Mouse (Mus musculus): ENCODE data around the gene Frmpd1.

The Frmpd1 gene

DNA sequence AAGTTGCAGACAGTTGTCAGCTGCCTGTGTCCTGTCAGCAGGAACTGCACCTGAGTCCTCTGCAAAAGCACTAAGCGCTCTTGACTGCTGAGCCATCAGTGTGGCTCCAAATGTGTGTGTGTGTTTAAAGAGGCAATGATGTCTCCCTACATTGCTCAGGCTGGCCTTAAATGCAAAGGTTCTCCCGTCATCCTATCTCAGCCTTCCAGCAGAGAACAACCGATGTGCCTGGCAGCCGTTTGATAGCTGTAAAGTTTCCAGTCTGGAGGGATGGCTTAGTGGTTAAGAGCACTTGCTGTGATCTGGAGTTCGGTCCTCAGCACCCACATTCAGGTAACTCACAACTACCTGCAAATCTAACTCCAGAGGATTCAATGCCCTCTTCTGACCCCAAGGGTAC is 56.7 kb downstream of the Frmpd1 start:
- no peak for DNase-seq (ENCODE audit: low read depth)

DNA sequence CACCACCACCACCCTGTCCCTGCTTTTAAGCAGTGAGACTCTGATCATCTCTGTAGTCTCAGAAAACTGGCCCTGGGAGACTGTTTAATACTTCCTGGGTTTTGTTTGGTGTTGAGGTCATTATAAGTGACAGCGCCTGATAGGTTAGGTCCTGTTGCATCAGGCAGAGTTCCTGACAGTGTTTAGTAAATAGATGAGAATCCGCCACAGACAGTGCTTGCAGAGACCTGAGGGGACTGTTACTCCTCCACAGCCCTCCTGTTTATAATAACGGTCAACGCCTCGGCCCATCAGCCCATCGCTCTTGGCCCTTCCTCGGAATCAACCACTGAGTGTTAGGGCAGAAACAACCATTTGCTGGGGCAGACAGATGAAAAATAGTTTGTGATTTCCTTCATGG is 57.5 kb downstream of the Frmpd1 start:
- no peak for DNase-seq (ENCODE audit: low read depth)

DNA sequence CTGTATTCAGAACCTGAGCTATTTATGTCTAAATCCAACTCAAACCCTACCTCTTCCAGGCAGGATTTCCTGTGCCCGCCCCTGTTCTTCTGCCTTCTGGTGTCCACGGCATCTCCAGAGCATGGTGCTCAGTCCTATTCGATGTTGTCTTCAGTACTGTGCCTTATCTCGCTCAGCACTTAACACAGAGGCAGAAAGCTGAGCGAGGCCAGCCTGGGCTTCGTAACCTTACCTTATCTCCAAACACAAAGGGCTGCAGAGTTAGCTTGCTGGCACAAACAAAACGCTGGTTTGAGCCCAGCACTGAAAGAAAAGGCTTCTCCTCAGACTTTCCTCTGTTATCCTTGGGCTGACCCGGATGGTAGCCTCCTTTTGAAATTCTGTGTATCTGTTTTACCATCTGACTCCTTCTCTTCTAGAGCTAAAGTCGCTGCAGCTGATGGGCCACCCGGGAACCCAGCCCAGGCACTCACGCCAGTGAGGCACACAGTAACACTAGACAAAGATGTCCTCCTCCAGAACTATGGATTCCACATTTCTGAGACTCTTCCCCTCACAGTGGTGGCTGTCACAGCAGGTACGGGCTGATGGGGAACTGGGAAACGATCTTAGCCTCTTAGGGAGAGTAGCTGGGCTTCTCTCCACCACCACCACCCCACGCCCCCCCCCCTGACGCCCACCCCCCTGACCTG is 58.7 kb downstream of the Frmpd1 start:
- DNase-seq (ENCODE audit: low read depth): peak; percentile 53

DNA sequence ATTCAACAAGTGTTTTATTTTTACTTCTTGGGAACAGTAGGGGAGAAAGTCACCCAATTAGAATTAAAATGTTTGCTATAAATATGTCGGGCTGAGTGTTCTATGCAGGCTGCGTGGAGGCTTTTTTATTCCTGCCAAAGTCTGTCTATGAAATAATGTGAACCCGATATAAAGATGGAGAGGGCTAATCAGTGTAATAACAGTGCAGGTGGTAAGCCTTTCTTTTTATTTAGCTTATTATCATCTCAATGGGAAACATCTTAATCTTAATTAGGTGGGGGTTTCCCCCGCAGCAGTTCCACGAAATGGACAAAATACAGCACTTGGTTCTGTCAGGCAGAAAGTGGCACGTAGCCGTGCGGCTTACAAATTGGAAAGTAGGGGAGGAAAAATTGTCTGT is 66.6 kb downstream of the Frmpd1 start:
- no peak for DNase-seq (ENCODE audit: low read depth)

DNA sequence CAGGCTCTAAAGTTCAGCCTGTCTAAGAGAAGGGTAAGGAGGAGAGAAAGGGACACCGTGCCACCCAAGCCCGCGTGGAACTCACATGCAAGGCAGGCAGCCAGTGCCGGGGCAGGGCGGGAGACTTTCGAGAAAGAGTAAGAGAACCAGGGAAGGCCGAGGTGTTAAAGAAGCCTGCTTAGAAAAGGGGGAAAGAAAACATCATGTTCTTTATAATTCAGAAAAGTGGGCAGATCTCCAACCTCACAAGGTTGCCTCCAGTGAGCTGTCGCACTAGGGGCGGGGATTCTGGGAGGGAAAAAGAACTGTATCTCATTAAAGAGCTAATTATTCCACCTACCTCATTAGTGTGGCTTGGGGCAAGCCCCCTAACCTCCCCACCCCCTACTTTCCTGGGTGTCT is 68.2 kb downstream of the Frmpd1 start:
- DNase-seq (ENCODE audit: low read depth): no peak

DNA sequence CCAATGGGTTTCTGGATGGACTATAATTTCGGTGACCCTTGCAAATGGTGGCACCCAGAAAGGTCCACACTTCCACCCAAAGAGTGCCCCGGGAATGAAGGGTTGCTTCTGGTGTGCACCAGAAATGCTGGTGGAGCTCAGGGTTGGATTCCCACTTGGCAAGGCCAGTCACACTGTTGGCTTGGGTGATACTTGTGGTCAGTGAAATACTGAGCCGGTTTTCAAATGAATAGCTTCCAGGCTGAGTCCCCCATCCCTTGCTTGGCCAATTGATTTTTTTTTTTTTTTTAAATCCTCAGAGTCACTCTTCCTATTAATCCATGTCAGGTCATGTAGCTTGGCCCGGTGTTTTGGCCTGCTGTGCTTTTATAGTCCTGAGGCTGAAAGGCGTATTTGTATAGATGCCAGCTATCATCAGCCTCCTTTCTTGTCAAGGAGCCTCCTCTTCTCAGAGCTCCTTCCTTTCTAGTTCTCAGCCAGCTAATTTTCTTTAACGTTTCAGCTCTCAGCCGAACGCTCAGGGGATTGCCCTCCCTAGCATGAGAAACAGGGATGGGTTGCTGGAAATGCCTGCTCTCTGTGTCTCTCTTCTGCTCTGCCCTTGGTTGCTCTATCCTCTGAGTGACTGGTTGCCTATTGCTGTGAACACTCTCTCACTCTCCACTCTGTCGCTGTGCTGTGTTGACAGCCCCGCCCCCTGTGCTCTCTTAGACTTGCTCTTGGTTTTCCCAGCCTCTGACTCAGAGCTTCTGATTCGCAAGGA is 69.3 kb downstream of the Frmpd1 start:
- no peak for DNase-seq (ENCODE audit: low read depth)

DNA sequence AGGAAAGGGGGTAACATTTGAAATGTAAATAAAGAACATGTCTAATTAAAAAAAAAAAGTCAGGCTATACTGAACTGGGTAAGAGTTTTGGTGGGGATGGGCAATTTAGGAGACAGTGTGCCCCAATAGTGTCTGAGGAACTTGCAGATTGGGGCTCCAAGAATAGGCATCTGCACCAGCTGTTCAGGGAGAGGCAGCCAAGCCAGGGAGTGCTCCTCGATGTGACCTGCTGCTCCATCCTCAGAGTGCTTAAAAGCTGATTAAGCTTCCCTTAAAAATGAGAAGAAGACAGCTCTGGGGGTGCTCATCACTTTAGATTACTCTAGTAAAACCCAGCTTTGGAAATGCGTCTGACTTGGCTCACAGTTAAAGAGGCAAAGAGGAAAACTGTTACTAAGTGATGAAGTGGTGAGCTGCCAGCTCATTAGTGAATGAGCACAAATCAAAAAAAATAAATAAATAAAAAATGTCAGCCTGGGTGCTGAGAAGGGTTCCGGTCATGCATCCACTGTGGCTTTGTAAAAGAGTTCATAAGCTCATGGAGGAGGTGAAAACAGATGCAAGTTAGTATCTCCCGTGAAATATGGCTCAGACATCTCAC is 74.7 kb downstream of the Frmpd1 start:
- DNase-seq (ENCODE audit: low read depth): no peak

DNA sequence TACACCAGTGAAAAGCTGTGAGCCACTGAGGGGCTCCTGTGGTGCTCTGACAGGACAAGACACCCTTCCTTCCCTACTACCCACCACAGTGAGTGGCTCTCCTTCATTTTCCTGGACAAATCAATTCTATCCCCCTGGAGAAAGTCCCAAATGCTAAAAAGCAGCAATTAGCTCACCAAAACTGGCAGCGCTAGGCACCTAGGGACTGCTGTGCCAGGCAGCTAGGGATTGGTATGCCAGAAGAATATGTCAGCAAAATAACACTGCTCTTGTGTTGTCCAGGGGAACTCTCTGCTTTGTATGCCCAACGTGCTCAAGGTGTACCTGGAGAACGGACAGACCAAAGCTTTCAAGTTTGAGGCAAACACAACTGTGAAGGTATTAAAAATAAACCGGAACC is 76.9 kb downstream of the Frmpd1 start:
- DNase-seq (ENCODE audit: low read depth): no peak

DNA sequence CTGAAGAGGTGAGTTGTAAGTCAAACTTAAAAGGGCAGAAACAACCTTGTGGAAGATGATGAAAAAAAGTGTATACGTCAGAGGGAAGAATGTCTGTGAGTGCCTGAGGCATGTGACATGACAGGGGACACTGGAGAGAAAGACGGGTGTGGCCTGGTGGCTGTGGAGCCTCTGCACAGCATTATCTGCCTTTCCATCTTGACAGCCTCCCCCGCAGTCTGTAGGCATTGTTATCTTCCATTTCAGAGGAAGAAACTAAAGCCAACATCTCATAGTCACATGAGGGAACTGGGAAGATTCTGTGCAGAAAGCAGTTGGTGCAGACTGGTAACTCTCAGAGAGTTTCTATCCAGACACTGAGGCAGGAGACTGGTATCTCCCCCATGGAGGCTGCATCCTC is 83.2 kb downstream of the Frmpd1 start:
- DNase-seq (ENCODE audit: low read depth): peak; percentile 67

DNA sequence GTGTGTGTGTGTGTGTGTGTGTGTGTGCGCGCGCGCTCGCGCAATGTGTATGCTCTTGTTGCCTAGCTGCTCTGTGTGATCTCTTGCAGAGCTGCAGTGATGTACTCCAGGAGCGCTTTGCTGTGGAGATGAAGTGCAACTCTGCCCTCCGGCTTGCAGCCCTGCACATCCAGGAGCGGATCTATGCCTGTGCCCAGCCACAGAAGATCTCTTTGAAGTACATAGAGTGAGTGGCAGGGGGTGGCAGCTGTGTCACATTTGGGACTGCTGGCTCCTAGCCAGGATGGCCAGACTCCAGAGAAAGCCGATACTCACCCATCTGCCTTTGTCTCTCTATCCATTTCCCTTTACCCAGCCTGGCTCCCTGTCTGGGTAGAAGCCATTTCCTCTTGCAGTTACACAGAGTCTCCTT is 86.4 kb downstream of the Frmpd1 start:
- no peak for DNase-seq (ENCODE audit: low read depth)

DNA sequence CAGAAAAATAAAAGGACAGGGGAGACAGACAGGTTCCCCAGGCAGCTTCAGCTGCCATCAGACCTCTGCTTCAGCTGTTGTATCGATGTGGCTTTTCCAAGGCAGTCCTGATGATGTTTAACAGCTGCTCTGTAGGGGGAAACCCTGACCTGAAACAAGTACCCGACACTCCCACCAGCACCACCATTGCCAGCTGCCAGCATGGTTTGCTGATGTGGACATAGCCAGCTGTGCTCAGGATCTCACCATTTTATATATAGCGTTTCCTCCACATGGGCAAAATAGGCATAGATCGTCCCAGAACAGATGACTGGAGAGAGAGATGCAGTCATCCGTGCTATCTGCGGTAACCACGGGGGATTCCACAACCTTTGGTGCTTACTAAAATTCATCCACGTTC is 91.1 kb downstream of the Frmpd1 start:
- no peak for DNase-seq (ENCODE audit: low read depth)

DNA sequence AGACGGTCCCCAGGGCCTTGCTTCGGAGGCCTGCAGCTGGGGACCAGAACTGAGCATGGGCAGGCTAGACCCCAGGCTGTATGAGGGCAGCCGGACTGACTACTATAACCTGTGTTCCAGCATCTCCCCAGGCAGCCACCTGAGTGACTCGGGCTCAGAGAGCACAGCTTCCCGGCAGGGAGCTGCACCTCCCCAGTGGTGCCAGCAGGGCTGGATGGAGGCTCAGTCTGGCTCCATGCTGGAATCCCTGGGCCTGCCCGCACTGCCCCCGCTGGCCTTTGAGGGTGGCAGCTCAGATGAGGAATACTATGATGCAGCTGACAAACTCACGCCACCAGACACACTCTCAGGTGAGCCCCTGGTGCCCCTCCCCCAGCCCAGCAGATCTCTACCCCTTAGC is 94.6 kb downstream of the Frmpd1 start:
- DNase-seq (ENCODE audit: low read depth): no peak

DNA sequence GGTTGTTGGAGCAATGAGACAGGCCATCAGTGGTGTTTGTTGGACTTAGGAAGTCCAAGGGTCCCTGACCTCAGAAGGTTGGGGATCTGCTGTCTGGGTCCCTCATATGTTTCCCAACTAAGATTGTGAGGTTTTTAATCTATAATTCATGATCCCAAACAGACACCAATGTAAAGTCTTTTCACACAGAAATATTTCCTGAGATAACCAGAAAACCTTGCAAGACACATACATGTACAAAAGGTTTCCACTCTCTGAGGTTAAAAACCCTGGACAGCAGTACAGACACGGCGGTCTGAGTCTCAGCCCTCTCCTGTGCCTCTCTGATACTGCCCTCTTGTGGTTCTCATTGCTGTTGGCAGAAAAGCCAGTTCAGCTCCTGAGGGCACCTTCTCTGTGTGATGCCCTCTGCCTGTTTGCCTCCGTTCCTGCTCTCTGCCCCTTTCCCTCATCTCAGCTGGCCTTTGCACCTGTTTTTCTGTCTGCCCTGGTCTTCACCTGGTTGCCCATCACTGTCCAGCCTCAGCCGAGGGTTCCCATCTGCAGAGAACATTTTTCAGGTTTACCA is 95.4 kb downstream of the Frmpd1 start:
- DNase-seq (ENCODE audit: low read depth): peak; percentile 40

DNA sequence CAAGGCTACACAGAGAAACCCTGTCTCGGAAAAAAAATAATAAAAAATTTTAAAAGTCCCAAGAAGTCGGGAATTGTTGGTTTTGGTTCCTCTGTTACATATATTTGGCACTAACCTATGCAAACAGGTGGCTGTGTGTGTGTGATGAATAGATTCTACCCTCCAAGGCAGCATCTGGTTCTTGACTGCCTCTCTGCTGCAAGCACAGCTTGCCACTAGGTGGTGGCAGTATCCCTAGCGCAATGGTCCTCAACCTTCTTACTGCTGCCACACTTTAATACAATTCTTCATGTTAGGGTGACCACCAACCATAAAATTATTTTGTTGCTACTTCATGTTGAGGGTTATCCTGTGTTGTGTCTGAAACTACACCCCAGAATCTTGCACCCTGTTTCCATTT is 101.6 kb downstream of the Frmpd1 start:
- DNase-seq (ENCODE audit: low read depth): no peak

DNA sequence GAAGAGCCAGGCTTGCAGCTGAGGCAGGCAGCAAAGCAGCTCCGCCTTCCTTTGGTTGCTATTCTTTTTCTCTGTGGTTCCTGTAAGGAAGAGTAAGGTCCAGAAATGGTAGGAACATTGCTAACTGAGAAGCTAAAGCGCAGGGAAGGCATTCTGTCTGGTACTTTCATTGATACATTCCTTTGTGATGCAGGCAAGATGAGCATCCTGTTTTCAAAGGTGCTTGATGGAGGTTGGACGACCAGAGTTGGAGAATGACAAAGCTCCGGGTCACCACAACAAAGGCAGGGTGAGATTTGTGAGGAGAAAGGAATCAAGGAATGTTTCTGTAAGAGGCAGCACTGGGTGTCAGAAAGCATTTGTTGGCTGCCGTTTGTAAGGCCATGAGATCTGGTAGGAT is 103.2 kb downstream of the Frmpd1 start:
- DNase-seq (ENCODE audit: low read depth): no peak

DNA sequence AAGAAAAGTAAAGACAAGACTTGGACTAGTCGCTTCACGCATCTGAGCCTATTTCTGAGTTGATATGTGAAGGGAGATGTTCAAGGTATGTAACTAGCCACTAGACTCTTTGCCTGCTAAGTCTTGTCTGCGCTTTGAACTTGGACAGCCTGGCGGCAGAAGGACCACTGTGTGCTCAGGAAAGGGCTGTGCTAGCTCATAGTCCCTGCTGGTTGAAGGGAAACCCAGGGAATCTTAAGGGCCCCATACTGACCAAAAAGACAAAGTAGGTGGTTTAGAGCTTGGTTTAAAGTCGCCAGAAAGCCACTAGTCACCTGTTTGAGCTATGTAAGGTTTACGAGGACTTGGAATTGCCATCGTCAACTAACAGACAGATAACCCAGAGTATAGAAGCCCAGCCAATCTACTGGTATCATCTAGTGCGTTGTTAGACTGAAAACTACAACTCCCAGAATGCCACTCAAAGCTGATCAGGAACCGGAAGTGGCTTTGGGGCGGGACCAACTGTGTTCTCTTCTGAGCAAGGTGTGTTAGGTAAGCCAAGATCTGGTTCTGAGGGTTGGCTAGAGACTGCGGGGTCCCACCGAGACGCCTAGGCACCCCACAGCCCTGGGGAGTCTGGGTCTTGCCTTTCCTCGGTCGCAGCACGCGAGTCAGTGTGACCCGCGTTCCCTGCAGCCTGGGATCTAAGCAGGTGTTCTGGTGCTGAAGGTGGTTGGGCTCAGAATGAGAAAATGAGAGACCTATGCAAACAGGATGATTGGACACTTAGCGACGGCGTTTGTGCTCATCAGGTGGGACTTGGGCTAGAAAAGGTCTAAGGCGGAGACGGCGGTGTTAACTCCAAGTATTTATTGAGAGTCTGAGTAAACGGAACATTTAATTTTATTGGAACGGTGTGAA is 112.2 kb downstream of the Frmpd1 start, which contains the start of gene Trmt10b:
Trmt10b (plus strand) TSS at position 466 of the 903 bp plus-strand sequence.
- DNase-seq (ENCODE audit: low read depth): peak; percentile 75

DNA sequence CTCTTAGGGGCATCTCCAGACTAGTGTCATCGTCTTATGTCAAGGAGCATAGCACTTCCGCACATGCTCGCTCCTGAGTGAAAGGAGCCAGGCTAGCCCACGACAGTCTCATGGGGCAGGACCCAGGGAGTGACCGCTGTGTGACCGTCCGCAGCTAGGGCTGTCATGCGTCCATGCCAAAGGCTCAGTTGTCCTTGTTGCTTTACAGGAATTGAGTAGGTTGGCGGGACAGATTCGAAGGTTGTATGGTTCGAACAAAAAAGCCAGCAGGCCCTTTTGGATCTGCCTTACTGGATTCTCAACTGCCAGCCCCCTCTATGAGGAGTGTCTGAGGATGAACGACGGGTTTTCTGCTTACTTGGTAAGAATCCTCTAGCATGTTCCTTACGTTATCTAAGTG is 120.9 kb downstream of the Frmpd1 start:
- no peak for DNase-seq (ENCODE audit: low read depth)

DNA sequence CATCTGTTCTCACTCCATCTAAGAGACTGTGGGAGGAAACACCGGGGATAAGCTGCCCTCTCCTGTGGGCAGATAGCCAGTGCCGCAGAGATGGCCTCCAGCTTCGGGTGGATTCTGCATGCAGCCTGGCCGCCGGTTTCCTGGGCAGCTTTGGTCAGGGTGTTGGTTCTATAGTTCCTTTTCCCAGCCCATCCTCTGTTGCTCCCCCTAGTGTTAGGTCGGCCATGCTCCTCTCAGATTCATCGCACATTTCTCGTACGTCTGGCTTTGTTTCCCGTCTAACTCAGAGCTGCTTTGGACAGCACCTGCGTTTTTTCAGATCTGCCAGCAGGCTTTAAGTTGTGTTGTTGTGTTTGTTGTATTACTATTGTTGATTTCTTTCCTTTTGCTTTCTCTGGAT is 123.4 kb downstream of the Frmpd1 start:
- no peak for DNase-seq (ENCODE audit: low read depth)

DNA sequence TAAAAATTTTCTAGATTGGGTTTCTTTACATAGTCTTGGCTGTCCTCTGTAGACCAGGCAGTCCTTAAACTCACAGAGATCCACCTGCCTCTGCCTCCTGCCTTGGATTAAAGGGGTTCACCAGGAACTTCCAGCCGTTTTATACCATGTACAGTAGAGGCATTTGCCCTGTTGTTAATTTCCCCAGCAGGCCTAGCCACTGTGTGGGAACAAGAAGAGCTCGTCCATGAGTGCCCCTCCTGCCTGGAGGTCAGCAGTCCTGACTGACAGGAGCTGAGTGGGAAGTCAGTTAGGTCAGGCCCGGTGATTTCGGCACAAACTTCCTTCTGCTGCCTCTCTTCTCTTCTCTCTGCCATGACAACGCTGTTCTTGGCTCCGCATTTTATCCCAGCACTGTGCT is 123.9 kb downstream of the Frmpd1 start:
- DNase-seq (ENCODE audit: low read depth): no peak

DNA sequence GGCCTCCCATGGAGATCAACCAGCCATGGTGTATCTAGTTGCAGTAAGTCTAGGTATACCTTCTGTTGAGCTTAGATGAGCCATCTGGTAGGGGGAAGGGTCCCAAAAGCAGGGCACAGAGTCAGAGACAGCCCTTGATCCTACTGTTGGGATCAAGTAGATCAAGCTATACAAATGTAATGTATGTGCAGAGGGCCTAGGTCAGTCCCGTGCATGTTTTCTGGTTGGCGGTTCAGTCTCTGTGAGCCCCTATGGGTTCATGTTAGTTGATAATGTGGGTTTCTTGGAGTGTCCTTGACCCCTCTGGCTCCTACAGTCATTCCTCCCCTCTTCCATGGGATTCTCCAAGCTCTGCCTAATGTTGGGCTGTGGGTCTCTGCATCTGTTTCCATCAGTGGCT is 126.4 kb downstream of the Frmpd1 start:
- DNase-seq (ENCODE audit: low read depth): no peak

DNA sequence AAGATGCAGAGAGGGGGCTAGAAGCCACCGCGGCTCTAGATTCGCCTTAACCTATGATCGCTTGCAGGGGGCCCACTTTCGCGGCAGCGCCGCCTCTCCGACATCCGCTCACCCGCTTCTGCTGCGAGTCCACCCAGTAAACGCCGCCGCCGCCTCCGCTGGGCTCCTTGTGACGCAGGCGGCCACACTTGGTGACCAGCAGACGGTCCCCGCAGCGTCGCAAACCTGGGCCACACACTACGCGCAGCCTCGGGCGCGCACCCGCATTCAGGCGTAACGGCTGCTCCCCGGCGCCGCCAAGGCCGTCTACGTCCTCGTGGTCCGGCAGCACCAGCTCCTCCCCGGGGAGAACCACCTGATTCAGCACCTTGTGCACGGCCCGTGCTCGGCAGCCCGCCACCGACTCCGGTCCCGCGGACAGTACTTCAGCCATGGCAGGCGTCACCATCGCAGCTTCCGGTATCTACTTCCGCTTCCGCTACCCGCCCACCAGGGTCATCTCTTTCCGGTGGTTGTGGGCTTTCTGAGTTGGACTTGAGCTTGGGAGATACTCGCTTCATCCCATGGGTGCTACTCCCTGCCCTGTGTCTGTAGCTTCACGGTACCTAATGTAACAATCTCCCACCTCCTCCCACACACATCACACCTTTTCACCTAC is 135.6 kb downstream of the Frmpd1 start:
- DNase-seq (ENCODE audit: low read depth): peak; percentile 62

Measured in c-Kit-positive CD71-positive TER-119-negative erythroid progenitor cells, embryonic 14.5 days (primary cell).